Mouse (Mus musculus) G1E (cell line): ENCODE measurements around the gene Tmem88. TPM values are rescaled to one million over a fixed set of nuclear protein-coding genes. Genes with fewer than 3 reads are reported as not detected.

Experiments used
- ATAC-seq: 2 replicates; pipeline ENCODE4 v1.8.0; 2016; ENCODE audit warnings: mild to moderate bottlenecking; ENCODE audit not compliant: insufficient number of reproducible peaks, poor library complexity, low FRiP score, severe bottlenecking; ENCODE audit errors: extremely low read depth
- DNase-seq: peaks from one replicate; pipeline ENCODE4 v3.0.0; 2012; ENCODE audit warnings: low spot score
- H3K27me3 ChIP-seq: 2 replicates; pipeline ENCODE4 v1.6.1; 2012; ENCODE audit warnings: mild to moderate bottlenecking, low read length, inconsistent platforms; ENCODE audit not compliant: insufficient read depth
- H3K36me3 ChIP-seq: replicated peaks from 2 replicates; pipeline ENCODE3; 2012; ENCODE audit warnings: mild to moderate bottlenecking, inconsistent platforms
- H3K4me1 ChIP-seq: 2 replicates; pipeline ENCODE4 v1.6.1; 2012; ENCODE audit warnings: low read depth, low read length, inconsistent platforms, mixed read lengths; ENCODE audit not compliant: insufficient read depth
- H3K4me3 ChIP-seq: 2 replicates; pipeline ENCODE4 v1.5.1; 2012; ENCODE audit warnings: low read depth, mild to moderate bottlenecking, inconsistent platforms, low read length, moderate library complexity, mixed read lengths
- H3K9me3 ChIP-seq: replicated peaks from 2 replicates; pipeline ENCODE4 v1.6.1; 2012; ENCODE audit warnings: inconsistent platforms
- CTCF ChIP-seq: IDR thresholded peaks from 2 replicates; pipeline ENCODE4 v1.5.1; 2012; ENCODE audit warnings: low read depth, low read length, inconsistent platforms, mixed read lengths
- GATA1 ChIP-seq: IDR thresholded peaks from 2 replicates; pipeline ENCODE4 v1.6.1; 2012; ENCODE audit warnings: borderline replicate concordance, low read length, inconsistent platforms, mixed read lengths
- GATA2 ChIP-seq: IDR thresholded peaks from 2 replicates; pipeline ENCODE4 v1.6.1; 2012; ENCODE audit warnings: low read depth, low read length, inconsistent platforms, borderline replicate concordance
- POLR2AphosphoS5 ChIP-seq: IDR thresholded peaks from 2 replicates; pipeline ENCODE4 v1.6.1; 2012; ENCODE audit warnings: low read depth, low read length, inconsistent platforms; ENCODE audit not compliant: insufficient replicate concordance
- TAL1 ChIP-seq: conservative IDR thresholded peaks from 2 replicates; pipeline ENCODE4 v1.6.1; 2012; ENCODE audit warnings: low read depth, low read length, inconsistent platforms, mixed read lengths
- polyA plus RNA-seq: library from polyadenylated mRNA; stranded (reverse); fragments of >175 nt; gene quantifications from 2 replicates; pipeline ENCODE4 v1.2.3, GENCODE M21; 2012
- total RNA-seq, 2 experiments: library from RNA; stranded (forward) in 1 of 2; stranded (reverse) in 1 of 2; fragments of 200-1000 nt in 1 of 2; fragments of >200 nt in 1 of 2; fragmentation: Nextera tagmentation in 1 of 2; gene quantifications; 2 replicates each; pipeline ENCODE4 v1.2.3; 2014 to 2017

Tmem88 gene
- total and polyA plus RNA-seq, 3 experiments, result 0.93 to 2.6 (median 2.2) TPM

GRCm38 (mm10) chr11:69414421-69415326 lies 16.6 kb upstream of the Tmem88 start:
- no peak for DNase-seq
- TF ChIP-seq CTCF (no peak), POLR2AphosphoS5 (no peak), TAL1 (no peak), GATA1 (no peak), GATA2 (no peak)
- Histone ChIP-seq H3K4me3 (peak overlapping the region; percentile 78), H3K4me1 (peaks cover 82% of the 10 kb centered on the region), H3K9me3 (no peaks in the 10 kb centered on the region), H3K36me3 (peaks cover 33% of the 10 kb centered on the region), H3K27me3 (no peaks in the 10 kb centered on the region)
- no peak for ATAC-seq

DNA sequence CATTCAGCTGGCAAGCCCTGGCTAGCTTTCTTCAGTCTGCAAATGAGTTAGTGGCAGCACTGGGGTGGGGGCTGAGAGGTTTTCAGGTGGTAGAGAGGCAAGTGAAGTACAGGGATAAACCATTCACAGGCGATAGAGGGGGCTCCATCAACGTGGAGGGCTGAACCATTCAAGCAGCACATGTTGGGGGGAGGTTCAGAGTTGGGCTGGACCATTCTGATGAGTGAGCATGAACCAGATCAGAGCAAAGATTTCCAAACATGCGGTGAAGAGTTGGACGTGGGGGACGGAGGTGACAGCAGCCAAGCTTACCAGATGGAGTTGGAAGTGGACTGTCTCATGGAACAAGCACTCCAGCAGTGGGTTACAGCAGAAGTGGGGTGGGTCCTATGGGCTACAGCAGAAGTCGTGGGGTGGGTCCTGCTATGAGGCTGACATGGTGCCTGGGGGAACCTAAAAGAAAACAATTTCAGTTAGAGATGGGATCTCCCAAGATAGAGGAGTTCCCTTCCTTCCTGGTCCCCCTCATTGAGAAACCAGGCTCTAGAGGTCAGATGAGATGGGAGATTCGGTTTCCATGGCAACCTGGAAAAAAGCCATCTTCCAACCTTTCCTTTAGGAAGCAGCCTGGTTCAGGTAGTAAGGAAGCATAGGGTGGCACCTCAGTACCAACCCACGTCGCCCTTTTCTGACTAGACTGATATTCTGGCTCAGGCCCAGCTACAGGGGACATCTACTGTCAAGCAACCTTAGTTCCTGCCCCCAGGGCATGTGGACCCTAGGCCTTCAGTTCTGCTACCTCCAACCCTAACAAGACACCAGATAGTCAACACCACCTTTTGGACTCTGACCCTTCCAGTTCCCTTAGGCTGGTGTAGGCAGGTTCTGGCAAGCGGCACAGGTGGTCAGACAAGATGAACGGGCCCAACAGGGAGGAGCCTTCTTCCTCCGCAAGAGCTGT lies 15.5 kb upstream of the Tmem88 start, which contains the start of gene Kdm6b:
Gene Kdm6b, minus strand, starts transcription at position 455 of the 961 bp plus-strand sequence.
- Histone ChIP-seq H3K4me1 (peaks cover 81% of the 10 kb centered on the region), H3K4me3 (peak within 1 kb of the TSS; percentile 78; the same call in 1 of the 2 replicates), H3K36me3 (peaks cover 33% of the 10 kb centered on the region), H3K9me3 (no peaks in the 10 kb centered on the region), H3K27me3 (no peaks in the 10 kb centered on the region)
- no peak for DNase-seq
- no peak for ATAC-seq
- TF ChIP-seq GATA1, result no peak
- no peak for TF ChIP-seq GATA2
- no peak for TF ChIP-seq CTCF
- TF ChIP-seq POLR2AphosphoS5, result no peak
- no peak for TF ChIP-seq TAL1

GRCm38 (mm10) chr11:69412548-69412947 lies 14.5 kb upstream of the Tmem88 start:
- ATAC-seq, result no peak
- Histone ChIP-seq H3K4me1 (peaks cover 81% of the 10 kb centered on the region), H3K36me3 (peaks cover 43% of the 10 kb centered on the region), H3K4me3 (peak overlapping the region; percentile 50; the same call in 1 of the 2 replicates), H3K27me3 (no peaks in the 10 kb centered on the region), H3K9me3 (no peaks in the 10 kb centered on the region)
- DNase-seq, result no peak
- TF ChIP-seq GATA2, result no peak

- peaks cover 51% of the 10 kb centered on the region for H3K36me3 ChIP-seq
- 0 out of 2 replicates have a peak, but pooled peaks have one; percentile 4 for ATAC-seq
Observed at GRCm38 (mm10) chr11:69411538-69412203, 13.6 kb upstream of the Tmem88 start.

GRCm38 (mm10) chr11:69411073-69411535 lies 13.1 kb upstream of the Tmem88 start:
- H3K9me3 ChIP-seq, result no peaks in the 10 kb centered on the region
- ATAC-seq (no peak), DNase-seq (peak; percentile 64)
- peaks cover 86% of the 10 kb centered on the region for H3K4me1 ChIP-seq
- TF ChIP-seq POLR2AphosphoS5 (no peak), CTCF (no peak), GATA2 (no peak), GATA1 (no peak), TAL1 (no peak)
- no peaks in the 10 kb centered on the region for H3K27me3 ChIP-seq
- peak overlapping the region; percentile 82 for H3K4me3 ChIP-seq
- H3K36me3 ChIP-seq, result peaks cover 57% of the 10 kb centered on the region

More at GRCm38 (mm10) chr11:69411538-69412203, 13.6 kb upstream of the Tmem88 start:
- Histone ChIP-seq H3K4me1 (peaks cover 81% of the 10 kb centered on the region), H3K27me3 (no peaks in the 10 kb centered on the region), H3K9me3 (no peaks in the 10 kb centered on the region), H3K4me3 (peak overlapping the region; percentile 82)
- DNase-seq, result peak; percentile 52
- no peak for TF ChIP-seq GATA1
- no peak for TF ChIP-seq GATA2
- TF ChIP-seq CTCF, result no peak
- no peak for TF ChIP-seq POLR2AphosphoS5
- TF ChIP-seq TAL1, result no peak
